Mouse (Mus musculus) adrenal gland, adult 8-10 months (tissue): ENCODE measurements at regions not wholly inside any gene's neighbourhood (a gene's known extent, or its start where the extent isn't known, plus 50 kb on each side); places are given as distances from the start of the nearest gene placed in this dataset.

Experiments used
- DNase-seq: peaks from one replicate; pipeline ENCODE4 v3.0.0; 2022

GRCm38 (mm10) chr3:14952169-14952729, 66.2 kb downstream of the Car2 start:
- DNase-seq: no peak

- no peak for DNase-seq
These were observed 66.9 kb downstream of the Car2 start for GRCm38 (mm10) chr3:14952951-14953350.

- peak; percentile 48 for DNase-seq
These were observed 71.4 kb downstream of the Car2 start for GRCm38 (mm10) chr3:14957481-14957880.

- DNase-seq: no peak
These were observed 72.2 kb downstream of the Car2 start for GRCm38 (mm10) chr3:14958277-14958676.

GRCm38 (mm10) chr3:14959586-14959985, 73.5 kb downstream of the Car2 start:
- DNase-seq: no peak

- DNase-seq: no peak
These were observed 78.7 kb downstream of the Car2 start for GRCm38 (mm10) chr3:14964795-14965194.

- DNase-seq: no peak
These were observed 79.5 kb downstream of the Car2 start for GRCm38 (mm10) chr3:14965438-14966044.

GRCm38 (mm10) chr3:14967235-14967634, 81.2 kb downstream of the Car2 start:
- DNase-seq: no peak

GRCm38 (mm10) chr3:14968345-14968744, 82.3 kb downstream of the Car2 start:
- no peak for DNase-seq

- no peak for DNase-seq
These were observed 83.6 kb downstream of the Car2 start for GRCm38 (mm10) chr3:14969698-14970097.

GRCm38 (mm10) chr3:14971647-14972046, 85.6 kb downstream of the Car2 start:
- DNase-seq: no peak

GRCm38 (mm10) chr3:14974758-14975157, 88.7 kb downstream of the Car2 start:
- DNase-seq: no peak

GRCm38 (mm10) chr3:14975203-14975602, 89.1 kb downstream of the Car2 start:
- no peak for DNase-seq

- DNase-seq: no peak
These were observed 93.1 kb downstream of the Car2 start for GRCm38 (mm10) chr3:14979116-14979613.

- no peak for DNase-seq
These were observed 103.6 kb downstream of the Car2 start for GRCm38 (mm10) chr3:14989635-14990034.

GRCm38 (mm10) chr3:14993936-14994335, 107.9 kb downstream of the Car2 start:
- no peak for DNase-seq

- no peak for DNase-seq
These were observed 111.2 kb downstream of the Car2 start for GRCm38 (mm10) chr3:14997241-14997640.

- DNase-seq: no peak
These were observed 112.4 kb downstream of the Car2 start for GRCm38 (mm10) chr3:14998521-14998920.

GRCm38 (mm10) chr3:14999411-14999810, 113.3 kb downstream of the Car2 start:
- DNase-seq: no peak

GRCm38 (mm10) chr3:14999914-15000313, 113.8 kb downstream of the Car2 start:
- DNase-seq: no peak

- no peak for DNase-seq
These were observed 114.6 kb downstream of the Car2 start for GRCm38 (mm10) chr3:15000657-15001056.

GRCm38 (mm10) chr3:15007821-15008220, 121.7 kb downstream of the Car2 start:
- peak; percentile 38 for DNase-seq

GRCm38 (mm10) chr3:15008501-15008900, 122.4 kb downstream of the Car2 start:
- DNase-seq: no peak

GRCm38 (mm10) chr3:15009747-15010146, 123.7 kb downstream of the Car2 start:
- no peak for DNase-seq

- no peak for DNase-seq
These were observed 130.5 kb downstream of the Car2 start for GRCm38 (mm10) chr3:15016621-15017020.
